14 mouse cellular contexts compared by ENCODE assay signal in genomic region chr1:19868478-19868877, GRCm38 (mm10).
"Had no signal": no experiment of that assay in that cellular context is flagged by ENCODE, and none has a peak within 500 bp of the region (broad histone marks: within the 10 kb centered on the region; RNA-seq: fewer than 3 reads in every experiment).

No protein-coding gene starts in this region.

- H3K27ac ChIP-seq: midbrain, embryonic 13.5 days; midbrain, embryonic 15.5 days; neural tube, embryonic 12.5 days had no signal

- H3K36me3 ChIP-seq: midbrain, embryonic 13.5 days; midbrain, embryonic 15.5 days; neural tube, embryonic 12.5 days had no signal

- H3K4me3 ChIP-seq: midbrain, embryonic 13.5 days; midbrain, embryonic 15.5 days; neural tube, embryonic 12.5 days had no signal

- ATAC-seq: midbrain, embryonic 13.5 days; midbrain, embryonic 15.5 days had no signal

- H3K4me2 ChIP-seq: lung, embryonic 14.5 days; midbrain, embryonic 11.5 days; midbrain, embryonic 13.5 days; midbrain, embryonic 15.5 days; neural tube, embryonic 12.5 days had no signal

- H3K9ac ChIP-seq: lung, embryonic 14.5 days; midbrain, embryonic 13.5 days; midbrain, embryonic 15.5 days; neural tube, embryonic 12.5 days had no signal

- H3K4me1 ChIP-seq: midbrain, embryonic 13.5 days; midbrain, embryonic 15.5 days; neural tube, embryonic 12.5 days had no signal

- H3K27me3 ChIP-seq: midbrain, embryonic 13.5 days; midbrain, embryonic 15.5 days; neural tube, embryonic 12.5 days had no signal

- DNase-seq: lung, adult 18-20 months; lung, embryonic 14.5 days; lung, postnatal 10 days; lung, postnatal 4 days; right cerebral cortex, postnatal 25 days; right cerebral cortex, postnatal 4 days; spleen, adult 18-20 months; thymus, adult 18-20 months; thymus, postnatal 14 days; thymus, postnatal 4 days had no signal

- H3K9me3 ChIP-seq: midbrain, embryonic 13.5 days; midbrain, embryonic 15.5 days; neural tube, embryonic 12.5 days had no signal
